Mouse (Mus musculus) bone marrow, adult 2 months (tissue): Measurements from ENCODE around the gene Pcsk5. TPM values are rescaled to one million over a fixed set of nuclear protein-coding genes. Genes with fewer than 3 reads are reported as not detected.

Source experiments
- H3K27ac ChIP-seq: fragments of 200-500 bp; 2 replicates; pipeline ENCODE4 v1.5.1; 2012; ENCODE audit warnings: low read depth, mild to moderate bottlenecking, control low read depth, inconsistent platforms, low read length; ENCODE audit not compliant: control insufficient read depth, poor library complexity, insufficient read depth
- H3K4me1 ChIP-seq: fragments of 200-500 bp; 2 replicates; pipeline ENCODE4 v1.6.1; 2011; ENCODE audit warnings: low read length; ENCODE audit not compliant: control insufficient read depth, insufficient read depth
- H3K4me3 ChIP-seq: fragments of 200-500 bp; replicated peaks from 2 replicates; pipeline ENCODE3; 2011; ENCODE audit warnings: mild to moderate bottlenecking, low read depth, low read length, control low read depth; ENCODE audit not compliant: control insufficient read depth
- CTCF ChIP-seq: fragments of 200-500 bp; IDR thresholded peaks from 2 replicates; pipeline ENCODE4 v1.5.1; 2011; ENCODE audit warnings: low read length, control low read depth; ENCODE audit not compliant: control insufficient read depth, insufficient read depth
- POLR2A ChIP-seq: fragments of 200-500 bp; IDR thresholded peaks from 2 replicates; pipeline ENCODE4 v1.6.1; 2011; ENCODE audit warnings: low read depth, mild to moderate bottlenecking, control low read depth, low read length, borderline replicate concordance; ENCODE audit not compliant: control insufficient read depth
- WGBS: fragments of 180-500 bp; shearing (Covaris S2); methylation state at CpG from one replicate; pipeline ENCODE4 v1.1.7; 2018; 5-methylcytosine and 5-hydroxymethylcytosine counted together
- polyA plus RNA-seq: library from polyadenylated mRNA; stranded (reverse); fragments of >200 nt; gene quantifications from 2 replicates; pipeline ENCODE4 v1.2.4, GENCODE M21; 2011; ENCODE audit warnings: low replicate concordance; ENCODE audit not compliant: missing spikeins, insufficient read depth, insufficient read length

The Pcsk5 gene
- polyA plus RNA-seq, 1 experiment, result 0.90 TPM

GRCm38 (mm10) chr19:17845967-17846366 lies 8.5 kb upstream of the Pcsk5 start:
- TF ChIP-seq POLR2A (no peak), CTCF (no peak)
- H3K4me3 ChIP-seq, result no peak overlapping the region
- H3K4me1 ChIP-seq, result no peaks in the 10 kb centered on the region
- H3K27ac ChIP-seq, result no peak overlapping the region
- 62% methylated on average over 5 of the region's 5 CpGs for WGBS

DNA sequence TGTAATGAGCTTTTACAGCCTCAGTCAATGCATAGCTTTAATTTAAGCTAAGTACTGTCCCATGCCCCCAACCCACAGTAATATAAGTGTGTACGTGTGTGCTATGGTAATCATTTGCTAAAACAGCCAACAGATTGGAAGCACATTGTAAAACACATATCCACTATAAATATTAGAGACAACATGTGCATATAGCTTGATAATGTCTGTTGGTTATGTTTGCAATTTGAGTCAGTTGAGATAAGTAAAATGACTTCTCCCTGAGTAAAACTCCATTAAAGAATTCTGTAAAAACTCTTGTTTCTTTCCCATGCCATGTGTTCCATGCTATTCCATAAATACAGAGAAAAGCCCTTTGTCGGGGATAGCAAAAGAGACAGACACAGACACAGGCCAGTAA lies 4.2 kb upstream of the Pcsk5 start:
- H3K4me1 ChIP-seq, result no peaks in the 10 kb centered on the region
- H3K27ac ChIP-seq, result no peak overlapping the region
- TF ChIP-seq POLR2A (no peak), CTCF (no peak)
- WGBS, result 68% methylated on average over 2 of the region's 2 CpGs
- H3K4me3 ChIP-seq, result no peak overlapping the region

- 51% methylated on average over 1 of the region's 1 CpGs for WGBS
- no peak overlapping the region for H3K4me3 ChIP-seq
- no peak overlapping the region for H3K27ac ChIP-seq
- TF ChIP-seq POLR2A (no peak), CTCF (no peak)
- H3K4me1 ChIP-seq, result no peaks in the 10 kb centered on the region
Measured at GRCm38 (mm10) chr19:17839856-17840255, 2.4 kb upstream of the Pcsk5 start.

DNA sequence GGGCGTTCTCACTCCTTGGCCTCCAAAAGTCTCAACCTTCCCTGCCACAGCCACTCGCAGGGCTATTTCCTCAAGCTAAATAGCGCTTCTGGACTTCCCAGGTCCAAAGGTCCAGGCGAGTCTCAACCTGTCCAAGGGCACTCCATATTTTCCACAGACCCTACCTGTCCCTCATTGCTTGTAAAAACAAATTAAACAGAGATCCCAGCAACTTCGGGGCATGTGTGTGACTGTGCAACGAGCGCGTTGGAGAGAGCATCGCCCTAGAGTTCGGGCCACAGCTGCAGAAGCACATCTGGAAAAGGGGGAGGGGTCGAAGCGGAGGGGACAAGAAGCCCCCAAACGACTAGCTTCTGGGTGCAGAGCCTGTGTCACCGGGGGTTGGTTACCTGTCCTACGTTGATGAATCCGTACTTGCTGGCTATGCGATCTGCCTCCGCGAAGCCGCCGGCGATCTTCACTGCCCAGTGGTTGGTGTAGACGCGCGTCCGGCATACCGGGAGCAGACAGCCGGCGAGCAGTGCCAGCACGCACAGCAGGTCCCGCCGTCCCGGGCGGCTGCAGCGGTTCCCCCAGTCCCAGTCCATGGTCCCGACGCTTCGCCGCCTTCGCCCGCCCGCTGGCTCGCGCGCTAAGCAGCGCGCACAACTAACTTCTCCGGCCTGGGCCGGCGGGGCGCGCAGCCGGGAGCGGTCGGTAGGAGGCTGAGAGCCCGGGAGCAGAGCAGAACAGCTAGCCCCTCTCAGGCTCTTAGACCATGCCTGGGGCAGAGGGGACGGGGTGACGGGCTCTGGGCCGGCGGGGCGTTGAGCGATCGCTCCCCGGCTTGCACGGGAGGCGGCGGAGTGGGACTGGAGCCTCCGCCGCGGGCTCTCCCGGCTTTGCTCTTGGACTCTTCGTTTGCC lies 614 bp downstream of the Pcsk5 start:
- Histone ChIP-seq H3K4me1 (no peaks in the 10 kb centered on the region), H3K27ac (no peak overlapping the region), H3K4me3 (no peak overlapping the region)
- 2% methylated on average over 72 of the region's 72 CpGs for WGBS
- TF ChIP-seq CTCF (no peak), POLR2A (no peak)

DNA sequence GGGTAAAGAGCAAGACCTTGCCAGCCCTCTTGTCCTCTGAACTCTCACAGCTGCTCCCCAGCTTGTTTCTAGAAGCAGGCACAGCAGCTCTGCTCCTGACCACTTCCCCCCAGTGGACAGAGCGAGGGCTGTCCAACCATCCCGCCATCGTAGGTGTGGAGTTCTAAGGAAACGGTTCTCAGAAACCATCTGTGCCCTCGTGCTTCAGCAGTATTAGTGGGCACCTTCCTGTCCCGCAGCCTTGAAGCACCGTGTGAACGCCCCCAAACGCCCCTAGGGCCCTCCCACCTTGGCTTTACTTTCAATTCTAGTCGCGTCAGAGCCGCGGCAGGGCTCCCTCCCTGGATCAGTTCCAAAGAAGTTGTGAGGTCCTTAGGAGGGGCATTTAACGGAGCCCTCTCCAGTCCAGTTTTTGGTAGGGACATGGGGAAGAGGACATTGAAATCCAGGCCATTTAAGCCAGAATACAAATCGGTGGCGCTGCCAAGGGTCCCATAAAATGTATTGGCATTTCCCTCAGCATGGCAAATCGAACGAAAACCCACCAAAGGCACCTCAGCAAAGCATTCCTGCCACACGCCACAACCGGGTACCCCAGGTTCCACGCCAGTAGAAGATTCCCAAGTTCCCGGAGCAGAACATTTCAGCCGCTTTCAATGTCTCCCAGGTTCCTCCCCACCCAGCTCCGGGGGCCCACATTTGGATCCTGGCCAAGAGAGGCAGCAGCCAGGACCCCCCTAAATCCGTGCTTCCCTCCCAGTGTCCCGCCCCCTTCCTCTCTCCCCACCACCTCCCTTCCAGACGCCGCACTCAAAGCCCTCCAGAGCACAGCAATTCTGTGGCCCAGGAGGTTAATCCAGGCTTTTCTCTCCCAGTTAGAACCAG lies 1.5 kb downstream of the Pcsk5 start:
- Histone ChIP-seq H3K4me3 (no peak overlapping the region), H3K4me1 (no peaks in the 10 kb centered on the region), H3K27ac (no peak overlapping the region)
- WGBS, result 1% methylated on average over 28 of the region's 28 CpGs
- TF ChIP-seq POLR2A (no peak), CTCF (no peak)

GRCm38 (mm10) chr19:17834894-17835293 lies 2.5 kb downstream of the Pcsk5 start:
- H3K4me3 ChIP-seq, result no peak overlapping the region
- H3K4me1 ChIP-seq, result no peaks in the 10 kb centered on the region
- no peak overlapping the region for H3K27ac ChIP-seq
- TF ChIP-seq CTCF, result no peak
- no peak for TF ChIP-seq POLR2A

GRCm38 (mm10) chr19:17831376-17831775 lies 6.1 kb downstream of the Pcsk5 start:
- Histone ChIP-seq H3K4me1 (no peaks in the 10 kb centered on the region), H3K4me3 (no peak overlapping the region), H3K27ac (no peak overlapping the region)
- 89% methylated on average over 2 of the region's 2 CpGs for WGBS
- no peak for TF ChIP-seq CTCF
- TF ChIP-seq POLR2A, result no peak

GRCm38 (mm10) chr19:17828414-17828813 lies 9.0 kb downstream of the Pcsk5 start:
- Histone ChIP-seq H3K27ac (no peak overlapping the region), H3K4me1 (no peaks in the 10 kb centered on the region), H3K4me3 (no peak overlapping the region)
- TF ChIP-seq CTCF (no peak), POLR2A (no peak)
- WGBS, result 6% methylated on average over 8 of the region's 8 CpGs
